Mouse (Mus musculus): Measurements from ENCODE around the gene Cdk5r1. TPM values are rescaled to one million over a fixed set of nuclear protein-coding genes. Genes with fewer than 3 reads are reported as not detected.

The Cdk5r1 gene
- 309 and 376 TPM in 2 replicates for polyA plus RNA-seq (2012; rRNA removed)

GRCm38 (mm10) chr11:80476222-80477189, at the start of gene Cdk5r1:
Gene Cdk5r1, plus strand, starts transcription at chr11:80477023.

GRCm38 (mm10) chr11:80428381-80429008, 48.3 kb upstream of the Cdk5r1 start, which contains the start of gene Psmd11:
Gene Psmd11, plus strand, starts transcription at chr11:80428615.

Other genes starting within 250 kb of the Cdk5r1 start
- 4.9 and 5.7 TPM in 2 replicates for gene Rhbdl3, start 176.1 kb upstream of the Cdk5r1 start, polyA plus RNA-seq (2012; rRNA removed)
- 20.1 and 20.2 TPM in 2 replicates for gene 5730455P16Rik, start 99.0 kb upstream of the Cdk5r1 start, polyA plus RNA-seq (2012; rRNA removed)
- gene Zfp207, start 93.7 kb upstream of the Cdk5r1 start, polyA plus RNA-seq (2012; rRNA removed) = 210 and 222 TPM in 2 replicates
- gene Psmd11, start 48.4 kb upstream of the Cdk5r1 start, polyA plus RNA-seq (2012; rRNA removed) = 74.7 and 75.1 TPM in 2 replicates

Data from central nervous system, embryonic 18 days (tissue).